Mouse (Mus musculus): Measurements from ENCODE around the gene Armc12. TPM values are rescaled to one million over a fixed set of nuclear protein-coding genes. Genes with fewer than 3 reads are reported as not detected.

The Armc12 gene
- polyA plus RNA-seq, 1 experiment, result not detected

DNA sequence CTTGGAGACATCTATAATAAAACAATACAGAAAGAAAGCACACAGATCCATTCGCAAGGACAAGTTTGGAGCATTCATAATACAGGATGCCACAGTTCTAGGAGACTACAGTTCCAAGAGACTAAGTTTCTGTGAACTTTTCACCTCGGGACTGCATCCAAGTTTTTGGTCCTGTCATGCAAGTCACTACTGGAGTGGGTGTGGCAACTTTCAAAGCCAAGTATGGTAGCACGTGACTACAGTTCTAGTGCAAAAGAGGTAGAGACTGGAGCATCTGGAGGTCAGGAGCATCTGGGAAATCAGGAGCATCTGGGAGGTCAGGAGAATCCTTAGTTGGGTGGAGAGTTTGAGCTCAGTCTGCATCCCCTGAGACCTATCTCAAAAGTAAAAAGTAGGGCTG, 41.3 kb downstream of the Armc12 start:
- Histone ChIP-seq H3K27me3 (ENCODE audit: control insufficient read depth, insufficient read depth, insufficient read length) (peaks cover 4% of the 10 kb centered on the region), H3K36me3 (ENCODE audit: control insufficient read depth, insufficient read depth) (no peaks in the 10 kb centered on the region), H3K4me3 (ENCODE audit: insufficient read depth, poor library complexity, severe bottlenecking) (no peak overlapping the region), H3ac (ENCODE audit: control insufficient read depth, insufficient read length, low read depth) (no peak overlapping the region), H3K79me3 (ENCODE audit: low read depth) (no peaks in the 10 kb centered on the region), H3K79me2 (ENCODE audit: control insufficient read depth, insufficient read depth) (no peaks in the 10 kb centered on the region)
- TF ChIP-seq MYOD1 (IDR thresholded peaks at IDR 0.05; ENCODE audit: control insufficient read depth, insufficient read length, low read depth), result no peak
- TF ChIP-seq MYOG (IDR thresholded peaks at IDR 0.05; ENCODE audit: control insufficient read depth, extremely low read depth, insufficient read length), result no peak
- TF ChIP-seq MAX (IDR thresholded peaks at IDR 0.05), result no peak
- TF ChIP-seq CEBPB (IDR thresholded peaks at IDR 0.05; ENCODE audit: low read depth), result no peak
- no peak for TF ChIP-seq USF1 (IDR thresholded peaks at IDR 0.05; ENCODE audit: low read depth)
- TF ChIP-seq FOSL1 (IDR thresholded peaks at IDR 0.05; ENCODE audit: insufficient read depth, low read length, poor library complexity, severe bottlenecking), result no peak
- no peak for TF ChIP-seq CTCF (IDR thresholded peaks at IDR 0.05; ENCODE audit: control insufficient read depth, insufficient read depth, insufficient read length)

- Histone ChIP-seq H3K27me3 (ENCODE audit: control insufficient read depth, insufficient read depth, insufficient read length) (peaks cover 4% of the 10 kb centered on the region), H3K79me3 (ENCODE audit: low read depth) (no peaks in the 10 kb centered on the region), H3K36me3 (ENCODE audit: control insufficient read depth, insufficient read depth) (no peaks in the 10 kb centered on the region), H3K79me2 (ENCODE audit: control insufficient read depth, insufficient read depth) (no peaks in the 10 kb centered on the region), H3ac (ENCODE audit: control insufficient read depth, insufficient read length, low read depth) (no peak overlapping the region), H3K4me3 (ENCODE audit: insufficient read depth, poor library complexity, severe bottlenecking) (no peak overlapping the region)
- no peak for TF ChIP-seq CTCF (IDR thresholded peaks at IDR 0.05; ENCODE audit: control insufficient read depth, insufficient read depth, insufficient read length)
- no peak for TF ChIP-seq CEBPB (IDR thresholded peaks at IDR 0.05; ENCODE audit: low read depth)
- TF ChIP-seq FOSL1 (IDR thresholded peaks at IDR 0.05; ENCODE audit: insufficient read depth, low read length, poor library complexity, severe bottlenecking), result no peak
- TF ChIP-seq USF1 (IDR thresholded peaks at IDR 0.05; ENCODE audit: low read depth), result no peak
- TF ChIP-seq MAX (IDR thresholded peaks at IDR 0.05), result no peak
Measured at GRCm38 (mm10) chr17:28572521-28572920, 41.9 kb downstream of the Armc12 start.

DNA sequence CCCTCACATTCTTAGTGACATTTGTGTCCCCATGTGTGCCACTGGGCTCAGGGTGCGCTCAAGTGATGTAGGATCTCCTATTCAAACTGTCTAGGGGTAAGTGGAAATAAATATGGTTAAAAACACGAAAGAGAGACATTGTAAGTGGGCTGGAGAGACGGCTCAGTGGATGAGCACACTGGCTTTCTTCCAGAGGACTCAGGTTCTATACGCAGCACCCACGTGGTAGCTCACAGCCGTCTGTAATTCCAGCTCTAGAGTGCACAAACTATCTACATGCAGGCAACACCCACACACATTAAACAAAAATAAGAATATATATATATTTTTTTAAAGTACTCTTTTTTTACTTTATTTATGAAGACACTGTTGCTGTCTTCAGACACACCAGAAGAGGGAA, 42.3 kb downstream of the Armc12 start:
- H3K79me2 ChIP-seq (ENCODE audit: control insufficient read depth, insufficient read depth), result no peaks in the 10 kb centered on the region
- no peaks in the 10 kb centered on the region for H3K79me3 ChIP-seq (ENCODE audit: low read depth)
- H3K27me3 ChIP-seq (ENCODE audit: control insufficient read depth, insufficient read depth, insufficient read length), result peaks cover 8% of the 10 kb centered on the region
- H3K36me3 ChIP-seq (ENCODE audit: control insufficient read depth, insufficient read depth), result no peaks in the 10 kb centered on the region
- no peak for TF ChIP-seq CTCF (IDR thresholded peaks at IDR 0.05; ENCODE audit: control insufficient read depth, insufficient read depth, insufficient read length)
- no peak for TF ChIP-seq MAX (IDR thresholded peaks at IDR 0.05)
- TF ChIP-seq MYOG (IDR thresholded peaks at IDR 0.05; ENCODE audit: control insufficient read depth, extremely low read depth, insufficient read length), result no peak
- TF ChIP-seq CEBPB (IDR thresholded peaks at IDR 0.05; ENCODE audit: low read depth), result no peak
- no peak for TF ChIP-seq USF1 (IDR thresholded peaks at IDR 0.05; ENCODE audit: low read depth)
- TF ChIP-seq MYOD1 (IDR thresholded peaks at IDR 0.05; ENCODE audit: control insufficient read depth, insufficient read length, low read depth), result no peak
- TF ChIP-seq FOSL1 (IDR thresholded peaks at IDR 0.05; ENCODE audit: insufficient read depth, low read length, poor library complexity, severe bottlenecking), result no peak
- no peak overlapping the region for H3ac ChIP-seq (ENCODE audit: control insufficient read depth, insufficient read length, low read depth)
- no peak overlapping the region for H3K4me3 ChIP-seq (ENCODE audit: insufficient read depth, poor library complexity, severe bottlenecking)

DNA sequence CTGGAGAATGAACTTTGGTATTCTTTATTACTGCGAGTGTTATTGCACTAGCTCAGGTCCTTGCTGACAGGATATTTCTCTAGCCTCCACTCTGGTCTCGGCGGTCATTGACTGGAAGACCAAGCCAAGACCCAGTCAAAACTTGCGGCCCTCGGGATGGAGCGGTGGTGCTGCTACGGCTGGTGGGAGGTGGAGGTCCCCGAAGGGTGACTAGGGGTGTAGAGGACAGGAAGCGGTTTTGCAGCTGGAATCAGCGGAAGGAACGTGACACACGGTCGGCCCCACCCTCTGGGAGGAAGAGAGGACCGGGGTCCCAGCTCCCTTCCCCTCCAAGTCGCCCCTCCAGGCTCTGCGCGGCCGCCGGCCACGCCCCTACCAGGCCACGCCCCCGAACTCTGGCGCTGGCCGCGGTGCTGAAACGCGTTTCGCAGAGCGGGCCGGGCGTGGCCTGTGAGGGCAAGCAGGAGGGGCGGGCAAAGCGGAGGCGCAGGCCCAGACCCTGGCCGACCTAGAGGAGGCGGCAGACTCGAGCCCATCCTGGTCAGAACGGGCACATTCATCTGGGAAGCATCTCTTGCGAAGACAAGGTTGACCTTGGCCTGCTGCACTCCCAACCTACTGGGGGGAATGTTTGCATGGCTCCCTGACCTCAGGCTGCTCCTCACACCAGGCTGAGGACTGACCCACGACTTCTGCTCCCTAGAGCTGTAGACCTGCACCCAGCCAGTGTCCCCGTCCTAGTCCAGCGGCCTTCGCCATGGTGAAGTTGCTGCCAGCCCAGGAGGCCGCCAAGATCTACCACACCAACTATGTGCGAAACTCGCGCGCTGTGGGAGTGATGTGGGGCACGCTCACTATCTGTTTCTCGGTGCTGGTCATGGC, 44.9 kb downstream of the Armc12 start, which contains the start of gene Lhfpl5:
Gene Lhfpl5, plus strand, starts transcription at position 398 of the 882 bp plus-strand sequence.
- Histone ChIP-seq H3K79me3 (ENCODE audit: low read depth) (no peaks in the 10 kb centered on the region), H3ac (ENCODE audit: control insufficient read depth, insufficient read length, low read depth) (no peak within 1 kb of the TSS), H3K79me2 (ENCODE audit: control insufficient read depth, insufficient read depth) (no peaks in the 10 kb centered on the region), H3K4me3 (ENCODE audit: insufficient read depth, poor library complexity, severe bottlenecking) (no peak within 1 kb of the TSS), H3K36me3 (ENCODE audit: control insufficient read depth, insufficient read depth) (no peaks in the 10 kb centered on the region), H3K27me3 (ENCODE audit: control insufficient read depth, insufficient read depth, insufficient read length) (peaks cover 8% of the 10 kb centered on the region)
- no peak for TF ChIP-seq MYOD1 (IDR thresholded peaks at IDR 0.05; ENCODE audit: control insufficient read depth, insufficient read length, low read depth)
- no peak for TF ChIP-seq MYOG (IDR thresholded peaks at IDR 0.05; ENCODE audit: control insufficient read depth, extremely low read depth, insufficient read length)
- TF ChIP-seq MAX (IDR thresholded peaks at IDR 0.05), result no peak
- no peak for TF ChIP-seq FOSL1 (IDR thresholded peaks at IDR 0.05; ENCODE audit: insufficient read depth, low read length, poor library complexity, severe bottlenecking)
- TF ChIP-seq CEBPB (IDR thresholded peaks at IDR 0.05; ENCODE audit: low read depth), result no peak
- no peak for TF ChIP-seq USF1 (IDR thresholded peaks at IDR 0.05; ENCODE audit: low read depth)
- TF ChIP-seq CTCF (IDR thresholded peaks at IDR 0.05; ENCODE audit: control insufficient read depth, insufficient read depth, insufficient read length), result no peak

DNA sequence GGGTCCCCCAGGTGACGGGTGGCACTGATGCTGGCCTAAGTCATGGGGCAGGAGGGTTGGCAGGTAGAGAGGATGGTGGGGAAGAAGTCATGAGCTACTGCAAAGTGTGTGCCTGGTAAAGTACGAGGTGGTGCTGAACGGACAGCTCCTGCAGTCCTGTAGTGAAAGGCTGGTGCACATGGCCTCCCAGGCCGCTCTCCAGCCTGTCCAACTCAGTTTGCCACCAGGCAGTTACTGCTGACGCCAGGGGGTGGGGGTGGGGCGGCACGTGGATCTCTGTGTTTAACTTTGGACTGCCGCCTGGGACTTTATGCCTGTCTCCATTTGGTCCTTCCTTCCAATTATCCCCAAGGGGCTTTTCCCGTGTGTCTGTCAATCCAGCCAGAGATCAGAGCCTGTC, 49.8 kb downstream of the Armc12 start:
- TF ChIP-seq MAX (IDR thresholded peaks at IDR 0.05) (peak; percentile 88), FOSL1 (IDR thresholded peaks at IDR 0.05; ENCODE audit: insufficient read depth, low read length, poor library complexity, severe bottlenecking) (no peak)
- Histone ChIP-seq H3K27me3 (ENCODE audit: control insufficient read depth, insufficient read depth, insufficient read length) (peaks cover 3% of the 10 kb centered on the region), H3K79me3 (ENCODE audit: low read depth) (no peaks in the 10 kb centered on the region), H3K79me2 (ENCODE audit: control insufficient read depth, insufficient read depth) (no peaks in the 10 kb centered on the region), H3K4me3 (ENCODE audit: insufficient read depth, poor library complexity, severe bottlenecking) (no peak overlapping the region), H3ac (ENCODE audit: control insufficient read depth, insufficient read length, low read depth) (no peak overlapping the region), H3K36me3 (ENCODE audit: control insufficient read depth, insufficient read depth) (no peaks in the 10 kb centered on the region)

DNA sequence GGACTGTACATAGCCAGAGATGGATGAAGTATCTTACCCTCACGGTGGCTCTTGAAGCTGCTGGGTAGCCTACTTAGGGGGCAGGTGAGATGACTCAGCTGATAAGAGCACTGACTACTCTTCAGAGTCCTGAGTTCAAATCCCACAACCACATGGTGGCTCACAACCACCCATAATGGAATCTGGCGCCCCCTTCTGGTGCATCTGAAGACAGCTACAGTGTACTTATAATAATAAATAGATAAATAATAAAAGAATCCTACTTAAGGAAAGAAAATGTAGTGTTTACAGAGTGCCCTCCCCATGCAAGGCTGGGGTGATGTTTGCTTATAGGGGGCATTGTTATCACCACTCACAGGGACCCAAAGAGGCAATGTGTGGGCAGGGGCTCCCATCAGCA, 50.5 kb downstream of the Armc12 start:
- Histone ChIP-seq H3K79me3 (ENCODE audit: low read depth) (no peaks in the 10 kb centered on the region), H3K36me3 (ENCODE audit: control insufficient read depth, insufficient read depth) (no peaks in the 10 kb centered on the region), H3K4me3 (ENCODE audit: insufficient read depth, poor library complexity, severe bottlenecking) (no peak overlapping the region), H3K79me2 (ENCODE audit: control insufficient read depth, insufficient read depth) (no peaks in the 10 kb centered on the region), H3K27me3 (ENCODE audit: control insufficient read depth, insufficient read depth, insufficient read length) (peaks cover 3% of the 10 kb centered on the region), H3ac (ENCODE audit: control insufficient read depth, insufficient read length, low read depth) (no peak overlapping the region)
- no peak for TF ChIP-seq USF1 (IDR thresholded peaks at IDR 0.05; ENCODE audit: low read depth)
- TF ChIP-seq FOSL1 (IDR thresholded peaks at IDR 0.05; ENCODE audit: insufficient read depth, low read length, poor library complexity, severe bottlenecking), result no peak
- no peak for TF ChIP-seq CTCF (IDR thresholded peaks at IDR 0.05; ENCODE audit: control insufficient read depth, insufficient read depth, insufficient read length)
- TF ChIP-seq MYOG (IDR thresholded peaks at IDR 0.05; ENCODE audit: control insufficient read depth, extremely low read depth, insufficient read length), result no peak
- no peak for TF ChIP-seq MYOD1 (IDR thresholded peaks at IDR 0.05; ENCODE audit: control insufficient read depth, insufficient read length, low read depth)
- no peak for TF ChIP-seq CEBPB (IDR thresholded peaks at IDR 0.05; ENCODE audit: low read depth)
- no peak for TF ChIP-seq MAX (IDR thresholded peaks at IDR 0.05)

Data from C2C12 (cell line).